Mouse (Mus musculus) brain, embryonic 14.5 days (tissue): Measurements from ENCODE around the gene Gm10722.
"Not testable (repeated sequence)": the region's sequence is repeated elsewhere in the genome, so short reads cannot be mapped to it uniquely, and the experiment has no call there.

ENCODE experiments used
- CTCF ChIP-seq: fragments of 200-500 bp; IDR thresholded peaks from 2 replicates; pipeline ENCODE4 v1.5.1; 2012; ENCODE audit warnings: inconsistent platforms, mild to moderate bottlenecking, moderate library complexity, borderline replicate concordance; ENCODE audit not compliant: insufficient read depth, insufficient read length; ENCODE audit errors: extremely low read depth
- POLR2A ChIP-seq: fragments of 200-500 bp; IDR thresholded peaks from 2 replicates; pipeline ENCODE4 v1.6.1; 2012; ENCODE audit warnings: mild to moderate bottlenecking, inconsistent platforms, borderline replicate concordance; ENCODE audit not compliant: poor library complexity, insufficient read depth, insufficient read length, severe bottlenecking; ENCODE audit errors: extremely low read depth

DNA sequence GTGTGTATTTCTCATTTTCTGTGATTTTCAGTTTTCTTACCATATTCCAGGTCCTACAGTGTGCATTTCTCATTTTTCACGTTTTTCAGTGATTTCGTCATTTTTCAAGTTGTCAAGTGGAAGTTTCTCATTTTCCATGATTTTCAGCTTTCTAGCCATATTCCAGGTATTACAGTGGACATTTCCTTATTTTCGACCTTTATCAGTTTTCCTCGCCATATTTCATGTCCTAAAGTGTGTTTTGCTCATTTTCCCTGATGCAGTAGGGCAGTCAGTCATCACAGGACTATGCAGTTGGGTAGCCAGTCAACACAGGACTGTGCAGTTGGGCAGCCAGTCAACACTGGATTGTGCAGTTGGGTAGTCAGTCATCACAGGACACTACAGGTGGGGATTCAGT lies 37.4 kb downstream of the Gm10722 start:
- TF ChIP-seq CTCF, POLR2A: not testable (repeated sequence)
